Mouse (Mus musculus) megakaryocyte progenitor cell, adult 5-6 weeks (primary cell): ENCODE results near the gene Scfd2. TPM values are rescaled to one million over a fixed set of nuclear protein-coding genes. Genes with fewer than 3 reads are reported as not detected.

Source experiments
- ATAC-seq: replicated peaks from 2 replicates; pipeline ENCODE4 v1.8.0; 2016; ENCODE audit warnings: mild to moderate bottlenecking, moderate TSS enrichment, inconsistent platforms; ENCODE audit not compliant: poor library complexity
- total RNA-seq, 2 experiments: library from RNA; stranded (forward) in 1 of 2; stranded (reverse) in 1 of 2; fragments of 157-497, 149-512 nt in 1 of 2; fragments of 200-1000 nt in 1 of 2; gene quantifications; 2 replicates each; pipeline versions ENCODE4 v1.2.3 to v1.2.4; 2015 to 2017

Scfd2 gene
- total RNA-seq (2015), result 20.2 and 30.8 TPM in 2 replicates
- 17.8 and 23.9 TPM in 2 replicates for total RNA-seq (2017)

GRCm38 (mm10) chr5:74531630-74532280 lies at the start of gene Scfd2:
Scfd2 (minus strand) TSS chr5:74531759.
- ATAC-seq, result peak; percentile 85

- no peak for ATAC-seq
These were observed 40.2 kb upstream of the Scfd2 start for GRCm38 (mm10) chr5:74571767-74572166.

GRCm38 (mm10) chr5:74561151-74561550 lies 29.6 kb upstream of the Scfd2 start:
- no peak for ATAC-seq

- peak; percentile 39; the same call in 1 of the 2 replicates for ATAC-seq
These were observed 18.0 kb upstream of the Scfd2 start for GRCm38 (mm10) chr5:74549566-74549965.

GRCm38 (mm10) chr5:74545606-74546005 lies 14.0 kb upstream of the Scfd2 start:
- no peak for ATAC-seq

- ATAC-seq, result no peak
These were observed 4.8 kb upstream of the Scfd2 start for GRCm38 (mm10) chr5:74536180-74536947.

- ATAC-seq, result peak; percentile 60
These were observed 3.9 kb upstream of the Scfd2 start, which contains the start of gene Fip1l1 for GRCm38 (mm10) chr5:74535240-74536021. Fip1l1 (plus strand) TSS chr5:74535449.

GRCm38 (mm10) chr5:74530785-74531184 lies 774 bp downstream of the Scfd2 start:
- ATAC-seq, result no peak

- ATAC-seq, result 0 out of 2 replicates have a peak, but pooled peaks have one; percentile 15
These were observed 4.5 kb downstream of the Scfd2 start for GRCm38 (mm10) chr5:74527025-74527424.

GRCm38 (mm10) chr5:74511686-74512085 lies 19.9 kb downstream of the Scfd2 start:
- ATAC-seq, result no peak

GRCm38 (mm10) chr5:74492705-74493104 lies 38.9 kb downstream of the Scfd2 start:
- ATAC-seq, result no peak

- no peak for ATAC-seq
These were observed 46.9 kb downstream of the Scfd2 start for GRCm38 (mm10) chr5:74484646-74485045.

- no peak for ATAC-seq
These were observed 48.9 kb downstream of the Scfd2 start for GRCm38 (mm10) chr5:74482633-74483032.

- ATAC-seq, result no peak
These were observed 49.5 kb downstream of the Scfd2 start for GRCm38 (mm10) chr5:74482034-74482433.

GRCm38 (mm10) chr5:74480409-74480808 lies 51.1 kb downstream of the Scfd2 start:
- no peak for ATAC-seq

GRCm38 (mm10) chr5:74479947-74480346 lies 51.6 kb downstream of the Scfd2 start:
- 0 out of 2 replicates have a peak, but pooled peaks have one; percentile 44 for ATAC-seq

- ATAC-seq, result no peak
These were observed 52.4 kb downstream of the Scfd2 start for GRCm38 (mm10) chr5:74479157-74479556.

GRCm38 (mm10) chr5:74476551-74476950 lies 55.0 kb downstream of the Scfd2 start:
- no peak for ATAC-seq

GRCm38 (mm10) chr5:74473117-74473516 lies 58.4 kb downstream of the Scfd2 start:
- ATAC-seq, result no peak

GRCm38 (mm10) chr5:74470819-74471218 lies 60.7 kb downstream of the Scfd2 start:
- peak; percentile 54; the same call in 1 of the 2 replicates for ATAC-seq

- no peak for ATAC-seq
These were observed 61.9 kb downstream of the Scfd2 start for GRCm38 (mm10) chr5:74469620-74470019.
